12 mouse cellular contexts compared by ENCODE assay signal in the genomic region with DNA sequence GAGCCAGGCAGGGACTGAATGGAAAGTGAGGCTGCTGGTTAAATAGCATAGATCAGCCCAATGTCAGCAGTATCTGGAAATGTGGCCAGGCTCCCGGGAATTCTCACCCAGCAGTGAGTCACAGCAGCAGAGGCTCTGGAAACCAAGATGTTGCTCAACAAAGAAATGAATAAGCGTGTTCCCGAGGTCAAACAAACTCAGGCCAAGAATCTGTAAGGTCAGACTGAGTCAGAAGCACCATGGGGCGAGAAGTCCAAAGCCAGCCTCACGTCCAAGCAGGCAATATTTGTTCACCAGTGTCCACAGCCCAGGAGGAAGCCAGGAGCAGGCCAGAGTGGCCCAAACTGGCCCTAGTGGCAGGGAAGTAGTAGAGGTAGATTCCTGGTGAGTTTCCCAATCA.
DNase-seq lines count a peak whose midpoint lies in the region; ATAC-seq lines count a peak whose summit lies in the region.
"Had no signal": no experiment of that assay in that cellular context is flagged by ENCODE, and none has a peak within 500 bp of the region (broad histone marks: within the 10 kb centered on the region; RNA-seq: fewer than 3 reads in every experiment).

No protein-coding gene starts in this region.

- H3K27ac ChIP-seq in kidney, embryonic 14.5 days (ENCODE audit: low read depth, low read length), result no peak overlapping the region
- H3K27ac ChIP-seq: embryonic facial prominence, embryonic 13.5 days; heart, embryonic 13.5 days; limb, embryonic 15.5 days had no signal

- H3K4me3 ChIP-seq in kidney, embryonic 14.5 days (ENCODE audit: low read length), result no peak overlapping the region
- H3K4me3 ChIP-seq: embryonic facial prominence, embryonic 13.5 days; heart, embryonic 13.5 days; limb, embryonic 15.5 days had no signal

- H3K9ac ChIP-seq in kidney, embryonic 14.5 days (ENCODE audit: low read depth, low read length), result no peak overlapping the region
- H3K9ac ChIP-seq: embryonic facial prominence, embryonic 13.5 days; heart, embryonic 13.5 days; limb, embryonic 15.5 days had no signal

- no peaks in the 10 kb centered on the region for H3K36me3 ChIP-seq in kidney, embryonic 14.5 days (ENCODE audit: control insufficient read depth, insufficient read depth, low read length)
- H3K36me3 ChIP-seq: embryonic facial prominence, embryonic 13.5 days; heart, embryonic 13.5 days; limb, embryonic 15.5 days had no signal

- 79% methylated on average over 5 of the region's 5 CpGs for WGBS in kidney, embryonic 14.5 days

- no peaks in the 10 kb centered on the region for H3K9me3 ChIP-seq in kidney, embryonic 14.5 days (ENCODE audit: control insufficient read depth, low read length)
- H3K9me3 ChIP-seq: embryonic facial prominence, embryonic 13.5 days; heart, embryonic 13.5 days; limb, embryonic 15.5 days had no signal

- DNase-seq in kidney, adult 9 months, result peak; percentile 16
- peak; percentile 39 to 52 for DNase-seq in adrenal gland, adult 18-20 months (ENCODE audit: low spot score in 2 of 2)
- DNase-seq in heart, adult 9 months (ENCODE audit: low spot score in 2 of 2), result peak; percentile 68 to 72
- DNase-seq in lung, postnatal 25 days (ENCODE audit: low spot score), result peak; percentile 52
- DNase-seq in cerebellum, adult 9-11 months, result no peak
- DNase-seq in retina, embryonic 14.5 days (ENCODE audit: low spot score), result no peak
- DNase-seq in right cerebral cortex, postnatal 36 days (ENCODE audit: low spot score in 2 of 2), result no peak
- DNase-seq: thymus, postnatal 36 days had no signal

- ATAC-seq in kidney, embryonic 14.5 days (ENCODE audit: low FRiP score, low TSS enrichment), result no peak

- no peaks in the 10 kb centered on the region for H3K27me3 ChIP-seq in kidney, embryonic 14.5 days (ENCODE audit: control insufficient read depth, insufficient read depth, low read length)
- H3K27me3 ChIP-seq: embryonic facial prominence, embryonic 13.5 days; heart, embryonic 13.5 days; limb, embryonic 15.5 days had no signal

- no peak overlapping the region for H3K4me2 ChIP-seq in kidney, embryonic 14.5 days (replicated peaks; ENCODE audit: low read depth, low read length)
- H3K4me2 ChIP-seq: embryonic facial prominence, embryonic 13.5 days; heart, embryonic 13.5 days; limb, embryonic 15.5 days had no signal

- no peaks in the 10 kb centered on the region for H3K4me1 ChIP-seq in kidney, embryonic 14.5 days (ENCODE audit: control insufficient read depth, insufficient read depth, low read length)
- H3K4me1 ChIP-seq: embryonic facial prominence, embryonic 13.5 days; heart, embryonic 13.5 days; limb, embryonic 15.5 days had no signal

Comparison
In these comparisons a context has a peak if more than half of its experiments do, and no peak if none do; other contexts are left out.
1. DNase-seq: peak in kidney, adult 9 months (single experiment), adrenal gland, adult 18-20 months (2 of 2), heart, adult 9 months (2 of 2) and lung, postnatal 25 days (single experiment); none in cerebellum, adult 9-11 months (single experiment), retina, embryonic 14.5 days (single experiment) and right cerebral cortex, postnatal 36 days (0 of 2).